22 mouse cellular contexts compared by ENCODE assay signal in the genomic region with DNA sequence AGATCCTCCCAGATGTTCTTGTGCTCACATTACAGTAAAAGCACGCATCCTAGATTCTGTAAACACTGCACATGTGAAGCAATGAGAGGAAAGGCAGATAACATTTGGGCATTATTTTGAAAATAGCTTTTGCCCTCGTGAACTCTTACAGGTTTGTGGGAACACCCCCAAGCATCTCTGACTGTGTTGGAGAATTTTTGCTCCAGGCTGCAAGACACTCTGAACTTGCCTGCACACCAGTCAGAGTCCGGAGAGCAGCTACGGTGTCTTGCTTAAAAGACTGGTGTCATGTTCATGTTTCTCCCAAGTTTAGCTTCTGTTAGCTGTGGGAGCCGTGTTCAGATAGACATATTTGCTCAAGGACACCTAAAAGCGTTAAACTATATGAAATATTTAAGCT.
"Had no signal": no experiment of that assay in that cellular context is flagged by ENCODE, and none has a peak within 500 bp of the region (broad histone marks: within the 10 kb centered on the region; RNA-seq: fewer than 3 reads in every experiment).

No protein-coding gene starts in this region.

- H3K27ac ChIP-seq: intestine, embryonic 15.5 days; left cerebral cortex, adult 2 months; liver, embryonic 14.5 days; lung, embryonic 15.5 days; midbrain, embryonic 10.5 days; midbrain, embryonic 13.5 days; neural tube, embryonic 13.5 days had no signal

- H3K27me3 ChIP-seq: intestine, embryonic 15.5 days; lung, embryonic 15.5 days; megakaryocyte, embryonic 14.5 days; midbrain, embryonic 13.5 days; neural tube, embryonic 13.5 days had no signal

- H3K9ac ChIP-seq: intestine, embryonic 15.5 days; liver, embryonic 14.5 days; lung, embryonic 15.5 days; midbrain, embryonic 13.5 days; neural tube, embryonic 13.5 days had no signal

- H3K4me3 ChIP-seq: intestine, embryonic 15.5 days; left cerebral cortex, adult 2 months; lung, embryonic 15.5 days; megakaryocyte, embryonic 14.5 days; midbrain, embryonic 10.5 days; midbrain, embryonic 13.5 days; myocyte; neural tube, embryonic 13.5 days had no signal

- H3K4me1 ChIP-seq: intestine, embryonic 15.5 days; lung, embryonic 15.5 days; megakaryocyte, embryonic 14.5 days; midbrain, embryonic 10.5 days had no signal

- H3K36me3 ChIP-seq: intestine, embryonic 15.5 days; lung, embryonic 15.5 days; midbrain, embryonic 10.5 days; midbrain, embryonic 13.5 days; neural tube, embryonic 13.5 days had no signal

- DNase-seq: kidney, adult 11 months; kidney, adult 8-10 months; layer of hippocampus, postnatal 36 days; lung, adult 18-20 months; lung, postnatal 10 days; lung, postnatal 36 days; right cerebral cortex, adult 18-20 months; right cerebral cortex, postnatal 14 days; right cerebral cortex, postnatal 4 days; thymus, adult 18-20 months; thymus, postnatal 36 days had no signal

- H3K9me3 ChIP-seq: intestine, embryonic 15.5 days; lung, embryonic 15.5 days; megakaryocyte, embryonic 14.5 days; midbrain, embryonic 10.5 days; midbrain, embryonic 13.5 days; neural tube, embryonic 13.5 days had no signal

- ATAC-seq: midbrain, embryonic 13.5 days; midbrain, embryonic 16.5 days had no signal

- H3K4me2 ChIP-seq: intestine, embryonic 15.5 days; liver, embryonic 11.5 days; lung, embryonic 15.5 days; midbrain, embryonic 13.5 days; neural tube, embryonic 13.5 days had no signal
